Mouse (Mus musculus) G1E (cell line): ENCODE data around the gene Shpk. TPM values are rescaled to one million over a fixed set of nuclear protein-coding genes. Genes with fewer than 3 reads are reported as not detected.

Source experiments
- ATAC-seq: 2 replicates; pipeline ENCODE4 v1.8.0; 2016; ENCODE audit warnings: mild to moderate bottlenecking; ENCODE audit not compliant: insufficient number of reproducible peaks, poor library complexity, low FRiP score, severe bottlenecking; ENCODE audit errors: extremely low read depth
- DNase-seq: peaks from one replicate; pipeline ENCODE4 v3.0.0; 2012; ENCODE audit warnings: low spot score
- H3K27me3 ChIP-seq: 2 replicates; pipeline ENCODE4 v1.6.1; 2012; ENCODE audit warnings: mild to moderate bottlenecking, low read length, inconsistent platforms; ENCODE audit not compliant: insufficient read depth
- H3K36me3 ChIP-seq: replicated peaks from 2 replicates; pipeline ENCODE3; 2012; ENCODE audit warnings: mild to moderate bottlenecking, inconsistent platforms
- H3K4me1 ChIP-seq: 2 replicates; pipeline ENCODE4 v1.6.1; 2012; ENCODE audit warnings: low read depth, low read length, inconsistent platforms, mixed read lengths; ENCODE audit not compliant: insufficient read depth
- H3K4me3 ChIP-seq: 2 replicates; pipeline ENCODE4 v1.5.1; 2012; ENCODE audit warnings: low read depth, mild to moderate bottlenecking, inconsistent platforms, low read length, moderate library complexity, mixed read lengths
- H3K9me3 ChIP-seq: replicated peaks from 2 replicates; pipeline ENCODE4 v1.6.1; 2012; ENCODE audit warnings: inconsistent platforms
- CTCF ChIP-seq: IDR thresholded peaks from 2 replicates; pipeline ENCODE4 v1.5.1; 2012; ENCODE audit warnings: low read depth, low read length, inconsistent platforms, mixed read lengths
- GATA1 ChIP-seq: IDR thresholded peaks from 2 replicates; pipeline ENCODE4 v1.6.1; 2012; ENCODE audit warnings: borderline replicate concordance, low read length, inconsistent platforms, mixed read lengths
- GATA2 ChIP-seq: IDR thresholded peaks from 2 replicates; pipeline ENCODE4 v1.6.1; 2012; ENCODE audit warnings: low read depth, low read length, inconsistent platforms, borderline replicate concordance
- POLR2AphosphoS5 ChIP-seq: IDR thresholded peaks from 2 replicates; pipeline ENCODE4 v1.6.1; 2012; ENCODE audit warnings: low read depth, low read length, inconsistent platforms; ENCODE audit not compliant: insufficient replicate concordance
- TAL1 ChIP-seq: conservative IDR thresholded peaks from 2 replicates; pipeline ENCODE4 v1.6.1; 2012; ENCODE audit warnings: low read depth, low read length, inconsistent platforms, mixed read lengths
- polyA plus RNA-seq: library from polyadenylated mRNA; stranded (reverse); fragments of >175 nt; gene quantifications from 2 replicates; pipeline ENCODE4 v1.2.3, GENCODE M21; 2012
- total RNA-seq, 2 experiments: library from RNA; stranded (forward) in 1 of 2; stranded (reverse) in 1 of 2; fragments of 200-1000 nt in 1 of 2; fragments of >200 nt in 1 of 2; fragmentation: Nextera tagmentation in 1 of 2; gene quantifications; 2 replicates each; pipeline ENCODE4 v1.2.3; 2014 to 2017

The Shpk gene
- total and polyA plus RNA-seq, 3 experiments: 0.83 to 2.8 (median 2.1) TPM

DNA sequence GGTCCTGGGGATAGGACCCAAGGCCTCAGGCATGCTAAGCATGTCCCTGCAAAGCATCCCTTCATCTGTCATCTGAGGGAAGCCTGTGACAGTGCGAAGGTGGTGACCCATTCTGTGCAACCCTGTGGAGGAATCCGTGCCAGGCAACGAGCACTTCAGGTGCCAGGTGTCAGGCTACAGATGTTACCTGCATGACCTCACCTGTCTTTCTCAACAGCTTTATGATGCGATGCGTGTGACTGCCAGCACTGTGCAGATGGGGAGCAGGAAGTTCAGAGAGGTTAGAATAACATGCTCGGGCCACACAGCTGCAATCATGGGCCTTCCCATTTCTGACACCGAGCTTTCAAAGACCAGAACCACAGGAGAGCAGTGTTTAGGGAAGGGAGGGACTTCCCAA, 5.9 kb downstream of the Shpk start:
- no peak for ATAC-seq
- Histone ChIP-seq H3K36me3 (peaks cover 4% of the 10 kb centered on the region), H3K27me3 (peaks cover 6% of the 10 kb centered on the region; the same call in 1 of the 2 replicates), H3K9me3 (no peaks in the 10 kb centered on the region), H3K4me1 (peaks cover 4% of the 10 kb centered on the region; the same call in 1 of the 2 replicates), H3K4me3 (no peak overlapping the region)
- DNase-seq: no peak
- no peak for TF ChIP-seq POLR2AphosphoS5
- TF ChIP-seq GATA2: no peak
- TF ChIP-seq CTCF: no peak
- no peak for TF ChIP-seq GATA1
- TF ChIP-seq TAL1: no peak

- ATAC-seq: no peak
- Histone ChIP-seq H3K4me1 (no peaks in the 10 kb centered on the region), H3K27me3 (peaks cover 3% of the 10 kb centered on the region; the same call in 1 of the 2 replicates), H3K9me3 (no peaks in the 10 kb centered on the region), H3K36me3 (peaks cover 4% of the 10 kb centered on the region), H3K4me3 (no peak overlapping the region)
- no peak for TF ChIP-seq GATA2
- TF ChIP-seq POLR2AphosphoS5: no peak
- no peak for TF ChIP-seq GATA1
- no peak for DNase-seq
Measured at GRCm38 (mm10) chr11:73207621-73208020, 8.4 kb downstream of the Shpk start.

DNA sequence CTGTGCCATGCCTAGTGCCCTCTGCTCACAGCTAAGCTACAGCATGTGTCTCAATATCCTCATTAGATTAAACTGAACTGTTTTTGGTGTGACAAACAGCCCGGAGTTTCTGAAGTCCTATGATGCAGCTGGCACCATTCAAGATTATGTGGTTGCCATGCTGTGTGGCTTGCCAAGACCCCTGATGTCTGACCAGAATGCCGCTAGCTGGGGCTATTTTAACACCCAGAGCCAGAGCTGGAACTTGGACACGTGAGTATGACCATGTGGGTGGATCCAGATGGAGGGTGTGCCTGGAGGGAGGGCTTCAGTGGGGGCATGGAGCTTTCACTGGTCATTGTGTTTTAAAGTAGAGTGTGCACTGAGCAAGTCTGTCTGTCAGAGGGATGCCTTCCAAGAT, 14.7 kb downstream of the Shpk start:
- Histone ChIP-seq H3K4me1 (no peaks in the 10 kb centered on the region), H3K27me3 (peaks cover 2% of the 10 kb centered on the region), H3K9me3 (no peaks in the 10 kb centered on the region), H3K36me3 (peaks cover 2% of the 10 kb centered on the region), H3K4me3 (no peak overlapping the region)
- TF ChIP-seq GATA1 (no peak), POLR2AphosphoS5 (no peak), CTCF (no peak), GATA2 (no peak), TAL1 (no peak)
- DNase-seq (no peak), ATAC-seq (no peak)

- no peak for DNase-seq
- H3K27me3 ChIP-seq: peaks cover 2% of the 10 kb centered on the region
- no peak overlapping the region for H3K4me3 ChIP-seq
- no peaks in the 10 kb centered on the region; the same call in 1 of the 2 replicates for H3K4me1 ChIP-seq
- no peak for ATAC-seq
- no peaks in the 10 kb centered on the region for H3K36me3 ChIP-seq
- TF ChIP-seq CTCF (no peak; the same call in 1 of the 2 replicates), TAL1 (no peak), GATA1 (no peak), POLR2AphosphoS5 (no peak), GATA2 (no peak)
- no peaks in the 10 kb centered on the region for H3K9me3 ChIP-seq
Measured at GRCm38 (mm10) chr11:73219671-73220070, 20.4 kb downstream of the Shpk start.

DNA sequence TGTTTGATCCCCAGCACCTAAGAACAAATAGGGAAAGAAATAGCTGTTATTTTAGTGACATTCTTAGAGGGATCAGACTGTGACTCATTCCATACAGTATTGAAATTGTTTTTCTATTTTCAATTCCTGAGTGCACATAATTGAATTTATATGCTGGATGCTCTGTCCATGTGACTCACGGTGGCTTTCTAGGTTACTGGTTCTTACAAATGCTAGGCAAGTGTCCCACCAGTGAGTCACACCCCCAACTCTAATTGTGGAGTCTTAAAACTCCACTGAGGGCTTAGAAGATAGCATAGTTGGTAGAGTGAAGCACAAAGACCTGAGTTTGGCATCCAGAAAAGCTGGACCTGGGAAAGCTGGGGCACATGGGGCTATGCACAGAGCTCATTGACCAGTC, 21.4 kb downstream of the Shpk start:
- no peak overlapping the region for H3K4me3 ChIP-seq
- TF ChIP-seq TAL1 (no peak), CTCF (no peak), GATA2 (no peak), POLR2AphosphoS5 (no peak), GATA1 (no peak)
- H3K36me3 ChIP-seq: no peaks in the 10 kb centered on the region
- H3K27me3 ChIP-seq: no peaks in the 10 kb centered on the region; the same call in none of the 2 replicates
- ATAC-seq (no peak), DNase-seq (no peak)
- no peaks in the 10 kb centered on the region for H3K9me3 ChIP-seq
- no peaks in the 10 kb centered on the region; the same call in 1 of the 2 replicates for H3K4me1 ChIP-seq

GRCm38 (mm10) chr11:73222846-73223245, 23.6 kb downstream of the Shpk start:
- no peak overlapping the region for H3K4me3 ChIP-seq
- no peaks in the 10 kb centered on the region for H3K36me3 ChIP-seq
- no peaks in the 10 kb centered on the region; the same call in 1 of the 2 replicates for H3K4me1 ChIP-seq
- no peaks in the 10 kb centered on the region for H3K9me3 ChIP-seq
- TF ChIP-seq GATA2 (no peak), CTCF (no peak), TAL1 (no peak), GATA1 (no peak), POLR2AphosphoS5 (no peak)
- no peak for DNase-seq
- ATAC-seq: no peak; the same call in 1 of the 2 replicates
- no peaks in the 10 kb centered on the region; the same call in 1 of the 2 replicates for H3K27me3 ChIP-seq

- no peak overlapping the region for H3K4me3 ChIP-seq
- no peaks in the 10 kb centered on the region; the same call in 1 of the 2 replicates for H3K4me1 ChIP-seq
- H3K27me3 ChIP-seq: no peaks in the 10 kb centered on the region; the same call in 1 of the 2 replicates
- ATAC-seq (peak; percentile 40; the same call in 1 of the 2 replicates), DNase-seq (no peak)
- no peaks in the 10 kb centered on the region for H3K9me3 ChIP-seq
- TF ChIP-seq TAL1: no peak
- no peaks in the 10 kb centered on the region for H3K36me3 ChIP-seq
Measured at GRCm38 (mm10) chr11:73223966-73224365, 24.7 kb downstream of the Shpk start.
